Mouse (Mus musculus): ENCODE measurements around the gene Sdf4. TPM values are rescaled to one million over a fixed set of nuclear protein-coding genes. Genes with fewer than 3 reads are reported as not detected.

Sdf4 gene
- 65.6 and 68.4 TPM in 2 replicates for polyA plus RNA-seq (2012; rRNA removed)

DNA sequence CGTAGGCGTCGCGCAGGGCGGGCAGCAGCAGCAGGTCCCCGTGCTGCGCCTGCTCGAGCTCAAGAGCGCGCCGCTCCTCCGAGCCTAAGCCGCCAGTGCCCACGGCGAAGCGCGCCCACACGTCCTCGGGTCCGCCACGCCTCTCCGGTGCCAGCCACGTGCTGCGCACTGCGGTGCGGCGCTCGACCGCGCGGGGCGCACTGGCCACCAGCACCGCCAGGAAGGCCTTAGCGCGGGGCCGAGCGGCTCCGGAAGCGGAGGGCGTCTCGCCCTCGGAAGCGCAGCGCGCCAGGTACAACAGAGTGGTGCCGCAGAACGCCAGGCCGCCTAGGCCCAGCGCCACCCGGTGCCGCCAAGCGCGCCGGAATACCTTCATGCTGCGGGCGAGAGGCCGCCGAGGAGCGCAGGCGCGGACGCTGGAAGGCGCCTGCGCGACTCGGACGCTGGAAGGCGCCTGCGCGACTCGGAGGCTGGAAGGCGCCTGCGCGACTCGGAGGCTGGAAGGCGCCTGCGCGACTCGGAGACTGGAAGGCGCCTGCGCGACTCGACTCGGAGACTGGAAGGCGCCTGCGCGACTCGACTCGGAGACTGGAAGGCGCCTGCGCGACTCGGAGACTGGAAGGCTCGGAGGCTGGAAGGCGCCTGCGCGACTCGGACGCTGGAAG is at the start of gene Sdf4, which contains the start of gene B3galt6:
Gene Sdf4 (plus strand): TSS at position 632 of the 665 bp plus-strand sequence.
Gene B3galt6 (minus strand): TSS at position 409 of the 665 bp plus-strand sequence.
- Histone ChIP-seq H3K4me3 (ENCODE audit: control insufficient read depth, insufficient read depth, low read length) (peak within 1 kb of the TSS; percentile 63), H3K36me3 (ENCODE audit: control insufficient read depth, insufficient read depth, low read length) (peaks cover 10% of the 10 kb centered on the region), H3K4me1 (replicated peaks; ENCODE audit: control insufficient read depth, insufficient read depth, low read length) (peaks cover 12% of the 10 kb centered on the region), H3K27me3 (ENCODE audit: control insufficient read depth, insufficient read depth, low read length) (no peaks in the 10 kb centered on the region), H3K27ac (ENCODE audit: control insufficient read depth, insufficient read depth, low read length) (peak within 1 kb of the TSS; percentile 67)
- WGBS: under 1% methylated on average over 99 of the region's 99 CpGs
- TF ChIP-seq POLR2A (IDR thresholded peaks at IDR 0.05; ENCODE audit: control insufficient read depth, extremely low read depth, insufficient read depth, low read length, poor library complexity) (peak; percentile 54; the same call in 1 of the 2 replicates), CTCF (IDR thresholded peaks at IDR 0.05; ENCODE audit: borderline replicate concordance, control insufficient read depth, extremely low read depth, insufficient read depth, low read length, poor library complexity) (peak; percentile 99)
- peak; percentile 84 for DNase-seq

DNA sequence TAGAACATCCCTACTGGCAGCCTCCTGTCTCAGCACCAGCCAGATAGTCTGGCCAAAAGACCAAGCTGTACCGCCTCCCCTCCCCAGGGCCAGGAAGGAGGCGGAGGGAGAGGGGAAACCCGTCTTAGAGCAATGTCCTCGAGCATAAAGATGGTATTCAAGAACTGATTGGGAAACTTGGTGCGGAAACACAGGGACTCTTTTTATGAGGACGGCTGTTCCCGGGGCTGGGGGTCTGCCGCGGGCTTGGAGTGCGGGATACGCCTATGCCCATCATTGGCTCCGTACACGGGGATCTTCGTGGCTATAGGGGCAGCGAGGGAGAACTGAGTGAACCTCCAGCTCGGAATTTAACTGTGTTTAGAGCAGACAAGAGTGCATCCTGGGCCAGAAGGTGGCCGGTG is 49.6 kb upstream of the Sdf4 start:
- 4% methylated on average over 17 of the region's 17 CpGs for WGBS
- DNase-seq: peak; percentile 21
- Histone ChIP-seq H3K27me3 (ENCODE audit: control insufficient read depth, insufficient read depth, low read length) (no peaks in the 10 kb centered on the region), H3K36me3 (ENCODE audit: control insufficient read depth, insufficient read depth, low read length) (peaks cover 5% of the 10 kb centered on the region; the same call in 1 of the 2 replicates), H3K4me1 (replicated peaks; ENCODE audit: control insufficient read depth, insufficient read depth, low read length) (peaks cover 13% of the 10 kb centered on the region), H3K4me3 (ENCODE audit: control insufficient read depth, insufficient read depth, low read length) (peak overlapping the region; percentile 58), H3K27ac (ENCODE audit: control insufficient read depth, insufficient read depth, low read length) (no peak overlapping the region)
- TF ChIP-seq POLR2A (IDR thresholded peaks at IDR 0.05; ENCODE audit: control insufficient read depth, extremely low read depth, insufficient read depth, low read length, poor library complexity): no peak
- no peak for TF ChIP-seq CTCF (IDR thresholded peaks at IDR 0.05; ENCODE audit: borderline replicate concordance, control insufficient read depth, extremely low read depth, insufficient read depth, low read length, poor library complexity)

DNA sequence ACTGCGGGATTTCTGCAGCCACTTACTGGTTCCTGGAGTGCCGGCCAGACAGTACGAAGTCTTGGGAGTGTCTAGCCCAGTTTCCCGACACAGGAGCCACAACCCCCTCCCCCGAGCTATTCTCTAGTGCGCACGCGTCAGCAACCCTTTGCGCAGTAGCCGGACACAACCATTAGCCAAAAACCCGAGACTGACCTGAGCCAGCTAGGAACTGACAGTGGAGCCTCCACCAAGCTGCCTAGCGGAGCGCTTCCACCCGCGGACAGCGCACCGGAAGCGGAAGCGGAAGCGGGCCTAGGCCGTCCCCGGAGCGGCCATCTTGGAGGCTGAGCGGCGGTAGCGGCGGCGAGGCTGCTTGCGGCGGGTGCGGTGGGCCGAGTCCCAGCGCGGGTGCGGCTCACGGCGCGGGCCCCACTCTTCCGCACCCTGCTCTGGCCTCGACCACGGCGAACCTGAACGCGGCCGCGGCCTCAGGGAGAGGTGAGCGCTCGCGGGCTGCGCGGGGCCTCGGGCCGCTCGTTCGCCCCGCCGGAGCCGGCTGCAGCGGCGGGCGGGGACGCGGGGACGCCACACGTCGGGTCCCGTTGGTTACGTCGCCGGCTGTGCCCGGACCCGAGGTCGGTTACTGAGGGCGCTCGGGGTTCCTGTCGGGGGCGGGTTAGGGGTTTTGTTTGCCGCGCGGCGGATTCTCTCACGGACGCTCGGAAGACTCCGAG is 49.0 kb upstream of the Sdf4 start, which contains the start of gene Ube2j2:
Gene Ube2j2 (plus strand): TSS at position 298 of the 716 bp plus-strand sequence.
- H3K36me3 ChIP-seq (ENCODE audit: control insufficient read depth, insufficient read depth, low read length): peaks cover 8% of the 10 kb centered on the region; the same call in 1 of the 2 replicates
- TF ChIP-seq POLR2A (IDR thresholded peaks at IDR 0.05; ENCODE audit: control insufficient read depth, extremely low read depth, insufficient read depth, low read length, poor library complexity) (peak; percentile 77), CTCF (IDR thresholded peaks at IDR 0.05; ENCODE audit: borderline replicate concordance, control insufficient read depth, extremely low read depth, insufficient read depth, low read length, poor library complexity) (no peak)
- DNase-seq: peak; percentile 93
- no peaks in the 10 kb centered on the region for H3K27me3 ChIP-seq (ENCODE audit: control insufficient read depth, insufficient read depth, low read length)
- under 1% methylated on average over 84 of the region's 85 CpGs for WGBS
- H3K4me1 ChIP-seq (replicated peaks; ENCODE audit: control insufficient read depth, insufficient read depth, low read length): peaks cover 13% of the 10 kb centered on the region
- H3K27ac ChIP-seq (ENCODE audit: control insufficient read depth, insufficient read depth, low read length): no peak within 1 kb of the TSS
- peak within 1 kb of the TSS; percentile 58 for H3K4me3 ChIP-seq (ENCODE audit: control insufficient read depth, insufficient read depth, low read length)

DNA sequence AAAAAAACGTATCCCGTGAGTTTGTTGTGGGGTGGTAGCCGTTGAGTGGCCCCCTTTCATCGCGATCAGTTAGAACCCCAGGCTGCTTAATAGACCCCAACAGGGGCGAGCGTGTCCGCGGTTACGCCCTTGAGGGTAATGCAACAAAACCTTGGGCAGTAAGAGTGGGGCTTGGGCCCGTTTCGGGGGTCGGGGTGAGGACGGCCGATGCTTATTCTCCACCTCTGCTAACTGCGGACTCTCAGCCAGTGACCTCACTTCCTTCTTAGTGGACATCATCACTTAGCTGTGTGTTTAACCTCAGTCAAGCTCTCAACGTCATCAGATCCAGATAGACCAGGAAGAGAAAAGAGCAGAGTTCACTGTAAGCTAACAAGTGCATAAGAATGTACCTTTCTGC is 48.4 kb upstream of the Sdf4 start:
- Histone ChIP-seq H3K36me3 (ENCODE audit: control insufficient read depth, insufficient read depth, low read length) (peaks cover 13% of the 10 kb centered on the region), H3K4me1 (replicated peaks; ENCODE audit: control insufficient read depth, insufficient read depth, low read length) (peaks cover 13% of the 10 kb centered on the region), H3K27ac (ENCODE audit: control insufficient read depth, insufficient read depth, low read length) (no peak overlapping the region), H3K4me3 (ENCODE audit: control insufficient read depth, insufficient read depth, low read length) (peak overlapping the region; percentile 58), H3K27me3 (ENCODE audit: control insufficient read depth, insufficient read depth, low read length) (no peaks in the 10 kb centered on the region)
- DNase-seq: peak; percentile 14
- no peak for TF ChIP-seq CTCF (IDR thresholded peaks at IDR 0.05; ENCODE audit: borderline replicate concordance, control insufficient read depth, extremely low read depth, insufficient read depth, low read length, poor library complexity)
- 0% methylated on average over 17 of the region's 17 CpGs for WGBS

DNA sequence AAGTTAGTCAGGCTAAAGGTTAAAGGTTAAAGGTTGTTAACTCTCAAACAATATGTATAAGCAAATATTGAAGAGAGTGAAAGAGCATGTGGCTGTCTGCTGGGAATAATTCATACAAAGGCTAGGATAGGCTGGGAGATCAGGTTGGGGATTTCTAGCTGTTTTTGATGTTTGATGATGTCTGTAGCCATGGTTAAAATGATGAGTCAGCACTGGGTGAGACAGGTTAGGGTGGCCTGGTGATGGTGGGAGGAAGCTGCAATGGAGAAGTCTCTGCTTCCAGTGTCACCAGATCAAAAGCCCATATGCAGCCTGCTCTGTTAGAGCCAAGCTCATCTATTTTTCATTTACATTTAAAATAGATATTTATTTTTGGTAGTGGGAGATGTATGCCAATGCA is 45.6 kb upstream of the Sdf4 start:
- no peak for DNase-seq
- no peak for TF ChIP-seq CTCF (IDR thresholded peaks at IDR 0.05; ENCODE audit: borderline replicate concordance, control insufficient read depth, extremely low read depth, insufficient read depth, low read length, poor library complexity)
- TF ChIP-seq POLR2A (IDR thresholded peaks at IDR 0.05; ENCODE audit: control insufficient read depth, extremely low read depth, insufficient read depth, low read length, poor library complexity): no peak
- peaks cover 42% of the 10 kb centered on the region for H3K36me3 ChIP-seq (ENCODE audit: control insufficient read depth, insufficient read depth, low read length)
- no peak overlapping the region for H3K4me3 ChIP-seq (ENCODE audit: control insufficient read depth, insufficient read depth, low read length)
- H3K27me3 ChIP-seq (ENCODE audit: control insufficient read depth, insufficient read depth, low read length): no peaks in the 10 kb centered on the region
- peaks cover 13% of the 10 kb centered on the region for H3K4me1 ChIP-seq (replicated peaks; ENCODE audit: control insufficient read depth, insufficient read depth, low read length)
- no peak overlapping the region for H3K27ac ChIP-seq (ENCODE audit: control insufficient read depth, insufficient read depth, low read length)

DNA sequence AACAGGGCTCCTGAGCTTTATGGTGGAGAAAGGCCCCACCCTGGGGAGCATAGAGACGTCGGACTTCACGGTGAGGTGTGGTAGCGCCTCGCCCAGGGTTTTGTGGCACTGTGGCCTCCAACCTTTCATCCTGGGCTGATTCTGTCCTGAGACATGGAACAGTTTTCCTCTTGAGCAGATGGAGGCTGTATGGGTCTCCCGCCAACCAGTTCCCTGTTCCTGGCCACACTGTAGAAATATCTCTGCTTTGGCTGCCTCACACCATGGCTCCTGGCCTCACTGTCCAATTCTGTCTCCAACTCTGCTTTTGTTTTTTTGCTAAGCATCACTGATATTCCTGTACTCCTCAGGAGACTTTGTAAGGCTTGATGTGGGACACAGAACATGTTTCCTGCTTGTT is 37.2 kb upstream of the Sdf4 start:
- Histone ChIP-seq H3K36me3 (ENCODE audit: control insufficient read depth, insufficient read depth, low read length) (peaks cover 62% of the 10 kb centered on the region), H3K27ac (ENCODE audit: control insufficient read depth, insufficient read depth, low read length) (no peak overlapping the region), H3K4me3 (ENCODE audit: control insufficient read depth, insufficient read depth, low read length) (no peak overlapping the region), H3K4me1 (replicated peaks; ENCODE audit: control insufficient read depth, insufficient read depth, low read length) (no peaks in the 10 kb centered on the region), H3K27me3 (ENCODE audit: control insufficient read depth, insufficient read depth, low read length) (no peaks in the 10 kb centered on the region)
- DNase-seq: no peak
- TF ChIP-seq CTCF (IDR thresholded peaks at IDR 0.05; ENCODE audit: borderline replicate concordance, control insufficient read depth, extremely low read depth, insufficient read depth, low read length, poor library complexity): no peak
- no peak for TF ChIP-seq POLR2A (IDR thresholded peaks at IDR 0.05; ENCODE audit: control insufficient read depth, extremely low read depth, insufficient read depth, low read length, poor library complexity)
- WGBS: 98% methylated on average over 6 of the region's 6 CpGs

All from thymus, adult 2 months (tissue).